Mouse (Mus musculus): ENCODE measurements around the gene Tamm41.

Tamm41 gene

GRCm38 (mm10) chr6:115022876-115023275 is 14.8 kb downstream of the Tamm41 start:
- peak; percentile 33 for DNase-seq (ENCODE audit: low spot score)

- no peak for DNase-seq (ENCODE audit: low spot score)
Measured at GRCm38 (mm10) chr6:115015461-115015860, 22.2 kb downstream of the Tamm41 start.

GRCm38 (mm10) chr6:115013574-115013973 is 24.1 kb downstream of the Tamm41 start:
- no peak for DNase-seq (ENCODE audit: low spot score)

- no peak for DNase-seq (ENCODE audit: low spot score)
Measured at GRCm38 (mm10) chr6:115011792-115012191, 25.9 kb downstream of the Tamm41 start.

- DNase-seq (ENCODE audit: low spot score) = no peak
Measured at GRCm38 (mm10) chr6:115010815-115011214, 26.9 kb downstream of the Tamm41 start.

GRCm38 (mm10) chr6:115010304-115010703 is 27.4 kb downstream of the Tamm41 start:
- no peak for DNase-seq (ENCODE audit: low spot score)

GRCm38 (mm10) chr6:115007728-115008127 is 29.9 kb downstream of the Tamm41 start:
- DNase-seq (ENCODE audit: low spot score) = peak; percentile 42

GRCm38 (mm10) chr6:115006948-115007347 is 30.7 kb downstream of the Tamm41 start:
- no peak for DNase-seq (ENCODE audit: low spot score)

- no peak for DNase-seq (ENCODE audit: low spot score)
Measured at GRCm38 (mm10) chr6:115006065-115006464, 31.6 kb downstream of the Tamm41 start.

- DNase-seq (ENCODE audit: low spot score) = no peak
Measured at GRCm38 (mm10) chr6:115005351-115005890, 32.3 kb downstream of the Tamm41 start.

GRCm38 (mm10) chr6:115004636-115005035 is 33.0 kb downstream of the Tamm41 start:
- no peak for DNase-seq (ENCODE audit: low spot score)

GRCm38 (mm10) chr6:114998374-114999031 is 39.2 kb downstream of the Tamm41 start:
- no peak for DNase-seq (ENCODE audit: low spot score)

GRCm38 (mm10) chr6:114997471-114997870 is 40.2 kb downstream of the Tamm41 start:
- no peak for DNase-seq (ENCODE audit: low spot score)

GRCm38 (mm10) chr6:114996910-114997309 is 40.8 kb downstream of the Tamm41 start:
- DNase-seq (ENCODE audit: low spot score) = no peak

- DNase-seq (ENCODE audit: low spot score) = no peak
Measured at GRCm38 (mm10) chr6:114994079-114994478, 43.6 kb downstream of the Tamm41 start.

GRCm38 (mm10) chr6:114993659-114994058 is 44.0 kb downstream of the Tamm41 start:
- no peak for DNase-seq (ENCODE audit: low spot score)

GRCm38 (mm10) chr6:114991909-114992308 is 45.8 kb downstream of the Tamm41 start:
- no peak for DNase-seq (ENCODE audit: low spot score)

- DNase-seq (ENCODE audit: low spot score) = no peak
Measured at GRCm38 (mm10) chr6:114988619-114988980, 49.1 kb downstream of the Tamm41 start.

GRCm38 (mm10) chr6:114987966-114988618 is 49.6 kb downstream of the Tamm41 start:
- no peak for DNase-seq (ENCODE audit: low spot score)

GRCm38 (mm10) chr6:114982671-114983070 is 55.0 kb downstream of the Tamm41 start:
- no peak for DNase-seq (ENCODE audit: low spot score)

GRCm38 (mm10) chr6:114979715-114980114 is 58.0 kb downstream of the Tamm41 start:
- no peak for DNase-seq (ENCODE audit: low spot score)

GRCm38 (mm10) chr6:114976915-114977419 is 60.7 kb downstream of the Tamm41 start:
- DNase-seq (ENCODE audit: low spot score) = no peak

GRCm38 (mm10) chr6:114974331-114974730 is 63.3 kb downstream of the Tamm41 start:
- DNase-seq (ENCODE audit: low spot score) = no peak
